Mouse (Mus musculus) hindbrain, postnatal 0 days (tissue): ENCODE measurements around the gene Kcna10. TPM values are rescaled to one million over a fixed set of nuclear protein-coding genes. Genes with fewer than 3 reads are reported as not detected.
A peak's percentile ranks its signal among the peaks of the same experiment; 100 is the strongest.

ENCODE experiments used
- ATAC-seq: fragments of 200-750 bp; cut with Nextera tagmentation; 2 replicates; pipeline ENCODE4 v1.8.0; 2017; ENCODE audit warnings: mild to moderate bottlenecking, moderate TSS enrichment, moderate library complexity
- DNase-seq: peaks from one replicate; pipeline ENCODE4 v3.0.0-alpha.2; 2015; ENCODE audit warnings: low spot score
- H3K27ac ChIP-seq: fragments of 300-500 bp; sonication (generic); 2 replicates; pipeline ENCODE4 v1.5.1; 2014; ENCODE audit warnings: mild to moderate bottlenecking
- H3K27me3 ChIP-seq: fragments of 300-500 bp; sonication (generic); 2 replicates; pipeline ENCODE4 v1.6.1; 2014; ENCODE audit warnings: low read length, mixed read lengths; ENCODE audit not compliant: insufficient read depth
- H3K36me3 ChIP-seq: fragments of 300-500 bp; sonication (generic); 2 replicates; pipeline ENCODE4 v1.6.1; 2014; ENCODE audit warnings: low read length, mixed read lengths; ENCODE audit not compliant: insufficient read depth
- H3K4me1 ChIP-seq: fragments of 300-500 bp; sonication (generic); 2 replicates; pipeline ENCODE4 v1.6.1; 2014; ENCODE audit warnings: antibody characterized with exemption, low read length, mixed read lengths; ENCODE audit not compliant: insufficient read depth
- H3K4me2 ChIP-seq: fragments of 300-500 bp; sonication (generic); 2 replicates; pipeline ENCODE4 v1.6.1; 2014; ENCODE audit warnings: low read depth, mild to moderate bottlenecking, low read length, moderate library complexity, mixed read lengths
- H3K4me3 ChIP-seq: fragments of 300-500 bp; sonication (generic); 2 replicates; pipeline ENCODE4 v1.5.1; 2014; ENCODE audit warnings: low read length
- H3K9ac ChIP-seq: fragments of 300-500 bp; sonication (generic); replicated peaks from 2 replicates; pipeline ENCODE4 v1.6.1; 2014; ENCODE audit warnings: mild to moderate bottlenecking, low read length, moderate library complexity, mixed read lengths
- H3K9me3 ChIP-seq: fragments of 300-500 bp; sonication (generic); 2 replicates; pipeline ENCODE4 v1.6.1; 2016; ENCODE audit warnings: low read length, mixed read lengths
- CTCF ChIP-seq: IDR thresholded peaks from 2 replicates; pipeline ENCODE4 v1.5.1; 2016; ENCODE audit warnings: antibody characterized with exemption, control low read depth, low read depth
- WGBS: fragments of 180-500 bp; shearing (Covaris S2); extraction: QIAGEN DNeasy Blood & Tissue Kit; methylation state at CpG from one replicate; pipeline ENCODE4 v1.1.7; 2014; 5-methylcytosine and 5-hydroxymethylcytosine counted together
- polyA plus RNA-seq: library from polyadenylated mRNA; unstranded; fragments of >200 nt; fragmentation: Nextera tagmentation; extraction: Ambion mirVana; gene quantifications from 2 replicates; pipeline ENCODE4 v1.2.1, GENCODE M21; 2015
- total RNA-seq: library from RNA; depleted of rRNA; stranded (reverse); fragments of >200 nt; gene quantifications from 2 replicates; pipeline ENCODE4 v1.2.3, GENCODE M21; 2014

Gene Kcna10
- total and polyA plus RNA-seq, 2 experiments from 2014 or later, result not detected

- H3K4me1 ChIP-seq, result peaks cover 11% of the 10 kb centered on the region; the same call in 1 of the 2 replicates
- H3K27me3 ChIP-seq, result no peaks in the 10 kb centered on the region
- ATAC-seq (no peak), DNase-seq (no peak)
- no peak overlapping the region for H3K4me2 ChIP-seq
- 83% methylated on average over 3 of the region's 3 CpGs for WGBS
- no peak for TF ChIP-seq CTCF
- no peaks in the 10 kb centered on the region for H3K9me3 ChIP-seq
- H3K9ac ChIP-seq, result no peak overlapping the region
- no peaks in the 10 kb centered on the region for H3K36me3 ChIP-seq
- no peak overlapping the region for H3K4me3 ChIP-seq
- H3K27ac ChIP-seq, result no peak overlapping the region
Observed at GRCm38 (mm10) chr3:107171964-107172363, 10.9 kb upstream of the Kcna10 start.

- DNase-seq (peak; percentile 68), ATAC-seq (peak; percentile 48)
- no peak overlapping the region for H3K4me3 ChIP-seq
- H3K9ac ChIP-seq, result no peak overlapping the region
- WGBS, result 59% methylated on average over 1 of the region's 1 CpGs
- H3K36me3 ChIP-seq, result no peaks in the 10 kb centered on the region
- H3K27ac ChIP-seq, result no peak overlapping the region
- no peaks in the 10 kb centered on the region for H3K27me3 ChIP-seq
- H3K4me2 ChIP-seq, result no peak overlapping the region
- peaks cover 11% of the 10 kb centered on the region; the same call in 1 of the 2 replicates for H3K4me1 ChIP-seq
- H3K9me3 ChIP-seq, result no peaks in the 10 kb centered on the region
- no peak for TF ChIP-seq CTCF
Observed at GRCm38 (mm10) chr3:107172556-107172955, 10.3 kb upstream of the Kcna10 start.

- peak overlapping the region; percentile 27; the same call in 1 of the 2 replicates for H3K27ac ChIP-seq
- H3K4me2 ChIP-seq, result no peak overlapping the region
- peaks cover 11% of the 10 kb centered on the region; the same call in 1 of the 2 replicates for H3K4me1 ChIP-seq
- H3K9ac ChIP-seq, result no peak overlapping the region
- H3K36me3 ChIP-seq, result no peaks in the 10 kb centered on the region
- peak; percentile 76 for ATAC-seq
- peak; percentile 82 for DNase-seq
- H3K9me3 ChIP-seq, result no peaks in the 10 kb centered on the region
- H3K4me3 ChIP-seq, result no peak overlapping the region
- H3K27me3 ChIP-seq, result no peaks in the 10 kb centered on the region
- TF ChIP-seq CTCF, result no peak
- 30% methylated on average over 4 of the region's 4 CpGs for WGBS
Observed at GRCm38 (mm10) chr3:107175486-107175885, 7.4 kb upstream of the Kcna10 start.

- no peak overlapping the region; the same call in 1 of the 2 replicates for H3K27ac ChIP-seq
- WGBS, result 28% methylated on average over 9 of the region's 9 CpGs
Observed at GRCm38 (mm10) chr3:107176501-107176900, 6.4 kb upstream of the Kcna10 start.

GRCm38 (mm10) chr3:107180860-107181259, 2.0 kb upstream of the Kcna10 start:
- H3K27ac ChIP-seq, result no peak overlapping the region
- H3K4me2 ChIP-seq, result no peak overlapping the region
- ATAC-seq (no peak), DNase-seq (no peak)
- no peak overlapping the region for H3K4me3 ChIP-seq
- H3K36me3 ChIP-seq, result no peaks in the 10 kb centered on the region
- no peak overlapping the region for H3K9ac ChIP-seq
- peaks cover 5% of the 10 kb centered on the region; the same call in 1 of the 2 replicates for H3K4me1 ChIP-seq
- no peak for TF ChIP-seq CTCF
- H3K27me3 ChIP-seq, result no peaks in the 10 kb centered on the region
- H3K9me3 ChIP-seq, result no peaks in the 10 kb centered on the region
- WGBS, result 69% methylated on average over 2 of the region's 2 CpGs

More at GRCm38 (mm10) chr3:107176501-107176900, 6.4 kb upstream of the Kcna10 start:
- TF ChIP-seq CTCF, result no peak
- DNase-seq (peak; percentile 75), ATAC-seq (peak; percentile 82)
- Histone ChIP-seq H3K27me3 (no peaks in the 10 kb centered on the region), H3K4me3 (no peak overlapping the region), H3K9ac (no peak overlapping the region), H3K9me3 (no peaks in the 10 kb centered on the region), H3K36me3 (no peaks in the 10 kb centered on the region), H3K4me2 (no peak overlapping the region), H3K4me1 (peaks cover 11% of the 10 kb centered on the region; the same call in 1 of the 2 replicates)

GRCm38 (mm10) chr3:107183178-107183577, 322 bp downstream of the Kcna10 start:
- no peak overlapping the region for H3K9ac ChIP-seq
- no peaks in the 10 kb centered on the region for H3K36me3 ChIP-seq
- H3K4me3 ChIP-seq, result no peak overlapping the region
- no peaks in the 10 kb centered on the region for H3K9me3 ChIP-seq
- H3K4me1 ChIP-seq, result no peaks in the 10 kb centered on the region
- ATAC-seq, result 0 out of 2 replicates have a peak, but pooled peaks have one; percentile 18
- TF ChIP-seq CTCF, result no peak
- 64% methylated on average over 3 of the region's 3 CpGs for WGBS
- no peaks in the 10 kb centered on the region for H3K27me3 ChIP-seq
- no peak overlapping the region for H3K27ac ChIP-seq
- no peak overlapping the region for H3K4me2 ChIP-seq
- peak; percentile 61 for DNase-seq

- TF ChIP-seq CTCF, result no peak
- Histone ChIP-seq H3K9me3 (no peaks in the 10 kb centered on the region), H3K4me2 (no peak overlapping the region), H3K4me1 (no peaks in the 10 kb centered on the region), H3K9ac (no peak overlapping the region), H3K27me3 (no peaks in the 10 kb centered on the region), H3K27ac (no peak overlapping the region), H3K4me3 (no peak overlapping the region), H3K36me3 (no peaks in the 10 kb centered on the region)
- ATAC-seq (no peak), DNase-seq (no peak)
- WGBS, result 71% methylated on average over 3 of the region's 3 CpGs
Observed at GRCm38 (mm10) chr3:107185597-107185996, 2.7 kb downstream of the Kcna10 start.
